Mouse (Mus musculus) hindbrain, embryonic 14.5 days (tissue): ENCODE results near the gene Agpat2. TPM values are rescaled to one million over a fixed set of nuclear protein-coding genes. Genes with fewer than 3 reads are reported as not detected.

Experiments used
- ATAC-seq: fragments of 200-750 bp; cut with Nextera tagmentation; 2 replicates; pipeline ENCODE4 v1.8.0; 2017; ENCODE audit warnings: moderate number of reproducible peaks, mild to moderate bottlenecking, moderate TSS enrichment, moderate library complexity; ENCODE audit not compliant: low FRiP score
- DNase-seq: peaks from one replicate; pipeline ENCODE4 v3.0.0-alpha.2; 2015; ENCODE audit warnings: low spot score
- H3K27ac ChIP-seq: fragments of 300-500 bp; sonication (generic); 2 replicates; pipeline ENCODE4 v1.5.1; 2014; ENCODE audit warnings: mild to moderate bottlenecking, moderate library complexity
- H3K27me3 ChIP-seq: fragments of 300-500 bp; sonication (generic); 2 replicates; pipeline ENCODE4 v1.6.1; 2014; ENCODE audit warnings: mild to moderate bottlenecking, low read length, mixed read lengths; ENCODE audit not compliant: control insufficient read depth, insufficient read depth
- H3K36me3 ChIP-seq: fragments of 300-500 bp; sonication (generic); replicated peaks from 2 replicates; pipeline ENCODE4 v1.6.1; 2014; ENCODE audit not compliant: control insufficient read depth, insufficient read depth
- H3K4me1 ChIP-seq: fragments of 300-500 bp; sonication (generic); replicated peaks from 2 replicates; pipeline ENCODE4 v1.6.1; 2014; ENCODE audit warnings: antibody characterized with exemption, low read length, mixed read lengths; ENCODE audit not compliant: control insufficient read depth, insufficient read depth
- H3K4me2 ChIP-seq: fragments of 300-500 bp; sonication (generic); replicated peaks from 2 replicates; pipeline ENCODE4 v1.6.1; 2014; ENCODE audit warnings: mild to moderate bottlenecking, moderate library complexity
- H3K4me3 ChIP-seq: fragments of 300-500 bp; sonication (generic); replicated peaks from 2 replicates; pipeline ENCODE4 v1.5.1; 2014; ENCODE audit warnings: mild to moderate bottlenecking, low read length
- H3K9ac ChIP-seq: fragments of 300-500 bp; sonication (generic); 2 replicates; pipeline ENCODE4 v1.6.1; 2014
- H3K9me3 ChIP-seq: fragments of 300-500 bp; sonication (generic); 2 replicates; pipeline ENCODE4 v1.6.1; 2016; ENCODE audit warnings: low read length; ENCODE audit not compliant: control insufficient read depth
- WGBS: fragments of 180-500 bp; shearing (Covaris S2); extraction: QIAGEN DNeasy Blood & Tissue Kit; methylation state at CpG from one replicate; pipeline ENCODE4 v1.1.7; 2014; 5-methylcytosine and 5-hydroxymethylcytosine counted together
- polyA plus RNA-seq: library from polyadenylated mRNA; unstranded; fragments of >200 nt; fragmentation: Nextera tagmentation; extraction: Ambion mirVana; gene quantifications from 2 replicates; pipeline ENCODE4 v1.2.1, GENCODE M21; 2014

Agpat2 gene
- polyA plus RNA-seq, 1 experiment from 2014 or later, result 6.6 TPM

DNA sequence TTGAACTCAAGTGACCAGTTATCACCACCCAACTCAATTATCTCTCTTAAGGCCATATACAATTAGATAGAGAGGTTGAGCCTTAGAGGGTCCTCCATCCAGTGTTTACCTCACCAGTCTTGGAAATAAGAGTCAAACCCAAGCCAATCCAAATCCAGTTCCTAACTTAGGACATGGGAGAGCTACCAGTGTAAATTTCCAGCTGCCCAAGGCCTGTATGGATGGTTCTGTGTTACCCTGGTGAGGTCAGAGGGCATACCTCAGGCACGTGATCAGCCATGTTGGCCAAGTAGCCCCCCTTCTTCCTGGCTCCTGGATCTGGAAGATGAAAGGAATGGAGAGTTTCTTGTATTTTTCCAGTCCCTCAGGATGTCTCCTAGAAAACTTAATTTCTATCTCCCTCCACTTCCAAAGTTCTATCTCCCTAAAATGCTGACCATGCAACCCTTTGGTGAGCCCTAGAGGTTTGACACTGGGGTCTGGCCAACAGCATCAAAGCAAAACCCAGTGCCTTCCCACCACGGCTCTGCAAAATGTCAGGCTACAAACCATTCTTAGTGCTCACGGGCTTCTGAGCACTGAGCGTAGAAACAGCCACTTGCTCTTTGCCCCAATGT lies 33.2 kb upstream of the Agpat2 start:
- no peak overlapping the region for H3K4me3 ChIP-seq
- DNase-seq, result no peak
- WGBS, result 81% methylated on average over 4 of the region's 4 CpGs

DNA sequence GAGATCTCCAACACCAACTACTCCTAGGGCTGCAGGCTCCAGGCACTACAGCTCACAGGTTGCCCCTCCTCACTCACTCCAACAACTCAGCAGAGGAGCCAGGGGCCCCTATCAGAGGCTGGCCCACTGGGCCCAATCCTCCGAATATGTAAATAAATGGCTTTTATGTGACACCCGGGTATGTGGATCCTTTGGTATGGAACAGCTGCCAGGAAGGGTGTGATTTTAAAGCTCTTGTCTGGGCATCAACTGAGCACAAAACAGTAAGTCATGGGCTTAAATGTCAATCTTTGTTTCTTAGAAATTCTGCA lies 32.1 kb upstream of the Agpat2 start:
- no peaks in the 10 kb centered on the region for H3K9me3 ChIP-seq
- 46% methylated on average over 2 of the region's 2 CpGs for WGBS
- peaks cover 35% of the 10 kb centered on the region for H3K4me1 ChIP-seq
- H3K4me2 ChIP-seq, result no peak overlapping the region
- no peaks in the 10 kb centered on the region for H3K27me3 ChIP-seq
- no peak overlapping the region for H3K9ac ChIP-seq
- no peak for DNase-seq
- ATAC-seq, result no peak
- H3K36me3 ChIP-seq, result peaks cover 55% of the 10 kb centered on the region
- H3K27ac ChIP-seq, result no peak overlapping the region
- H3K4me3 ChIP-seq, result no peak overlapping the region

More for the DNA sequence above, 33.2 kb upstream of the Agpat2 start:
- no peak for ATAC-seq
- no peak overlapping the region for H3K27ac ChIP-seq
- H3K9me3 ChIP-seq, result no peaks in the 10 kb centered on the region
- no peaks in the 10 kb centered on the region for H3K27me3 ChIP-seq
- H3K9ac ChIP-seq, result no peak overlapping the region
- H3K36me3 ChIP-seq, result peaks cover 52% of the 10 kb centered on the region
- H3K4me1 ChIP-seq, result peaks cover 27% of the 10 kb centered on the region
- no peak overlapping the region for H3K4me2 ChIP-seq

DNA sequence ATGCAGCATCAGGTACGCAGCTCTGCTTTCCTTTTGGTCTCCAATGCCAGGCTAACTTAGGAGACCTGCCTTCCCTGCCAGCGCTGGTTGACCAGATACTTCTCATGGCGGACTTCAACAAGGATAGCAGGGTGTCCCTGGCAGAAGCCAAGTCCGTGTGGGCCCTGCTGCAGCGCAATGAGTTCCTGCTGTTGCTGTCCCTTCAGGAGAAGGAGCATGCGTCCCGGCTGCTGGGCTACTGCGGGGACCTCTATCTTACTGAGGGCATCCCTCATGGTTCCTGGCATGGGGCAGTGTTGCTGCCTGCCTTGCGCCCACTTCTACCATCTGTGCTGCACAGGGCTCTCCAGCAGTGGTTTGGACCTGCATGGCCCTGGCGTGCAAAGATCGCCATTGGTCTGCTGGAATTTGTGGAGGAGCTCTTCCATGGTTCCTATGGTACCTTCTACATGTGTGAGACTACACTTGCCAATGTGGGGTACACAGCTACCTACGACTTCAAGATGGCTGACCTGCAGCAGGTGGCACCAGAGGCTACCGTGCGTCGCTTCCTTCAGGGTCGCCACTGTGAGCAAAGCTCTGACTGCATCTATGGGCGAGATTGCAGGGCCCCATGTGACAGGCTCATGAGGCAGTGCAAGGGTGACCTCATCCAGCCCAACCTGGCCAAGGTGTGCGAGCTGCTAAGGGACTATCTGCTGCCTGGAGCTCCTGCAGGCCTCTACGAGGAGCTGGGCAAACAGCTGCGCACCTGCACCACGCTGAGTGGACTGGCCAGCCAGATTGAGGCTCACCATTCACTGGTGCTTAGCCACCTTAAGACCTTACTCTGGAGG lies 31.5 kb upstream of the Agpat2 start:
- Histone ChIP-seq H3K9me3 (no peaks in the 10 kb centered on the region), H3K4me3 (no peak overlapping the region), H3K27ac (no peak overlapping the region), H3K36me3 (peaks cover 55% of the 10 kb centered on the region), H3K27me3 (no peaks in the 10 kb centered on the region), H3K4me1 (peaks cover 40% of the 10 kb centered on the region), H3K9ac (no peak overlapping the region), H3K4me2 (no peak overlapping the region)
- no peak for ATAC-seq
- WGBS, result 75% methylated on average over 21 of the region's 21 CpGs
- DNase-seq, result no peak

DNA sequence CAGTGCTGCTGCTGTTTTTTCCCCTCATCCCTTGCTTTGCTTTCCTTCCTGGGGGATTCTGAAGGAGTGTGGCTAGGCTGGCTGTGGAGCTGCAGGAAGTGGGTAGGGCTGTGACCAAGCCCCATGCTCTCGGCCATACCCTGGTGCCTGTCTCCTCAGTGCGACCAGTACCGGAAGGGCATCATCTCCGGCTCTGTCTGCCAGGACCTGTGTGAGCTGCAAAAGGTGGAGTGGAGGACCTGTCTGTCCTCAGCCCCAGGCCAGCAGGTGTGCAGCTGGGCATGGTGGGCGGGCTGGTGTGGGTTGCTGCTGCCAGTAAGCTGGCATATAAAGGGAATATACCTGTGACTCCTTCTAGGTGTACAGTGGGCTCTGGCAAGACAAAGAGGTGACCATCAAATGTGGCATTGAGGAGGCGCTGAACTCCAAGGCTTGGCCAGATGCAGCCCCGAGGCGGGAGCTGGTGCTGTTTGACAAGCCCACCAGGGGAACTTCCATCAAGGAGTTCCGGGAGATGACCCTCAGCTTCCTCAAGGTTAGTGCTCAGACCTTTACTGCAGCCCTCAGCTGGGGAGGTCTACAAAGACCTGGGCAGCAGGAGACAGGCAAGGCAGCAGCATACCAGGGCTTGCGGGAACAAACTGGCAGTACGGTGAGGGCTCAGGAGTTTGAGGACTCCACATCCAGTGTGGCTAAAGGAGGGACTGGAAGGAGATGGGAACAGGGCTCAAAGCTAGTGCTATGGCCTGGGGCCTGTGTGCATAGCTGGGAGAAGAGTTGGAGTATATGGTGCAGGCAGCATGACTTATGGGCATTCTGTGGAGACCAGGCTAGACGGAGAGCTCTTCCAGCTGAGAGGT lies 30.6 kb upstream of the Agpat2 start:
- no peak overlapping the region for H3K4me3 ChIP-seq
- H3K27ac ChIP-seq, result no peak overlapping the region
- 68% methylated on average over 12 of the region's 12 CpGs for WGBS
- no peak overlapping the region for H3K9ac ChIP-seq
- ATAC-seq (no peak), DNase-seq (no peak)
- peaks cover 55% of the 10 kb centered on the region for H3K36me3 ChIP-seq
- peaks cover 49% of the 10 kb centered on the region for H3K4me1 ChIP-seq
- no peaks in the 10 kb centered on the region for H3K9me3 ChIP-seq
- H3K4me2 ChIP-seq, result no peak overlapping the region
- H3K27me3 ChIP-seq, result no peaks in the 10 kb centered on the region

DNA sequence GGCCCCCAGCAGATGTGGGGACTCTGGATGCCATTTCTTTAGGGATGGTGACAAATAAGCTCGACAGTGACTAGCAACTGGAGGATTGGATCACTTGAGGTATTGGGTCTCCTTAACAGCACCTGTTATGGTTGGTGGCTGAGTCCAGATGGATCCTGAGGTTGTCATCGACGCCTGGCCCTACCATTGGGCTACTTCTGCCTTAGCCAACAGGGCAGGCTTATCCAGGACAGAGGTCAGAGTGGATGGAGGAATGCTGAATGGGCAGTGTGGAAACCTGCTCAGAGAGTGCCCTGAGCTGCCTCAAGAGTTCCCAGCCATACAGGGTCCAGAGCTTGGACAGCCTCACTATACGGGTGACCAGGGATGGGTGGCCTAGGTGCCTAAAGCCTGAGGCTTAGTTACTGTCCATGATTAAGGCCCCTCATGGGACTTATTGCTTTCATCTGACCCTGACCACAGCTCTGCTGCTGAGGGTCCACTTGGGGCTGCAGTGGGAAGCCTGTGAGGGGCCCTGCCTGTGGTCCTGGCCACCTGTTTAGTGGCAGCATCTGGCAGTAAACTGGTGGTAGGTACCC lies 29.8 kb upstream of the Agpat2 start:
- no peak overlapping the region for H3K4me2 ChIP-seq
- peaks cover 54% of the 10 kb centered on the region for H3K4me1 ChIP-seq
- no peak overlapping the region for H3K9ac ChIP-seq
- no peaks in the 10 kb centered on the region for H3K9me3 ChIP-seq
- 79% methylated on average over 4 of the region's 4 CpGs for WGBS
- H3K4me3 ChIP-seq, result no peak overlapping the region
- no peaks in the 10 kb centered on the region for H3K27me3 ChIP-seq
- H3K36me3 ChIP-seq, result peaks cover 55% of the 10 kb centered on the region
- DNase-seq, result no peak
- no peak for ATAC-seq
- H3K27ac ChIP-seq, result no peak overlapping the region

DNA sequence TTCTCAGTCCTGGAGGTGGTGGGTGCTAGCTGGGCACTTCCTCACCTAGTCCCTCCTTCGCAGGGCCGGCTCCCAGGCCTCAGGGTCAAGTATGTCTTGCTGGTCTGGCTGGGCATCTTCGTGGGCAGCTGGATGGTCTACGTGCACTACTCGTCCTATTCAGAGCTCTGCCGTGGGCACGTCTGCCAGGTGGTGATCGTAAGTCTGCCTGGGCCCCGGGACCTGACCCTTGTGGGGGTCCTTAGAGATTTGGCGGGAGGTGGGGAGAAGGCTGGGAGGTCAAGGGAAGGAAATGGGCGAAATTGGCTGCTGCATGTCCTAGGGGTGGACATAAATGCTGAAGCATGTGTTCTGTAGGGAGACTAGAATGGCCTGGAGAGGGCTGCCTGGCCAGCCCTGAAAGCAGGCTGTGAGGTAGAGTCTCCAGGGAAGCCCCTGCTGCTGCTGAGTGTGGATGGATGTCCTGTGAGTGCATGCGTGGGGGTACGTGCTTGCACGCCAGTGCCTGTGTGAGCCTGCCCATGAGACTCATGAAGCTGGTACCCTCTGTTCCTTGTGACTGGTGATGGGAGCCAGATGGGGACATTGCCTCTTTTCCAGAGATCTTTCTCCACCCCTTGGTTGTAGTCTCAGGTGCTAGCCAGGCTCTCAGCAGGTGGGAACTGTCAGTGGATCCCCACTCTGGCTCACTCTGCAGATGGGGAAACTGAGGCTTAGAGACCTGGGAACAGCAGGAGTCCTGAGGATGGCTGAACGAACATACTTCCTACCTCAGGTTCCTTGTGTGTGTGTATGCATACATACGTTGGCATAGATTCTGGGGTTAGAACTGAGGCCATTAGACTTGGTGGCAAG lies 28.6 kb upstream of the Agpat2 start:
- H3K4me3 ChIP-seq, result no peak overlapping the region
- ATAC-seq (no peak), DNase-seq (no peak)
- no peak overlapping the region for H3K27ac ChIP-seq
- H3K27me3 ChIP-seq, result no peaks in the 10 kb centered on the region
- H3K9me3 ChIP-seq, result no peaks in the 10 kb centered on the region
- H3K4me1 ChIP-seq, result peaks cover 43% of the 10 kb centered on the region
- WGBS, result 81% methylated on average over 16 of the region's 16 CpGs
- H3K4me2 ChIP-seq, result no peak overlapping the region
- peak overlapping the region; percentile 39; the same call in 1 of the 2 replicates for H3K9ac ChIP-seq
- peaks cover 44% of the 10 kb centered on the region for H3K36me3 ChIP-seq

DNA sequence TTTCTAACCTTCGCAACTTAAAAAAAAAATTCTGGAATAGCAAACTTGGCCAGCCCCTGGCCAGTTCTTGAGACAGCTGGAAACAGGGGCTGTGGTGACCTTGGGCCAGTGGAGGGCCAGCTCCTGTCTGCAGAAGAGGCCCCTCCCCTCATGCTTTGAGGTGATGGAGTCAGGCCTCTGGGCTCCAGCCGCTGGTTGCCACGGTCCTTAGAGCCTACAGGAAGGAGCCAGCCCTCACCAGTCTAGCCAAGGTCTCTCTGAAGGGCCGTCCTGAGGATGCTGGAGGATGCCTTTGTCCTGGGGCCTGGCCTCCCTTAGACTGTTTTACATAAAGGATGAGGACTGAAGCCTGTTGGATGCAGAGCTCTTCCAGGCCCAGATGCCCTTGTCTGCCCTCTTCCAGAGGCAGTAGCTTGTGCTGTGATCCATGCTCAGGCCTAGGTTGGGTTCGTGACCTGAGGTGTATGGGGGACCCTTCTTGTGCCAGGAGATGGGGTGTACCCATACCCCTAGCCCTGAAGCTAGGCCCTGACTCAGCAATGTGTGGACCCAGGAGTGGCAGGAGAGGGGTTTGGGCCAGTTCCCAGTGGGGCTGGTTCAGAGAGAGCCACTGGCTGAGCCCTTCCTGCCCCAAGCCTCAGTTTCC lies 24.7 kb upstream of the Agpat2 start:
- Histone ChIP-seq H3K27me3 (no peaks in the 10 kb centered on the region), H3K9me3 (no peaks in the 10 kb centered on the region), H3K4me3 (peak overlapping the region; percentile 64), H3K4me2 (peak overlapping the region; percentile 90), H3K4me1 (peaks cover 42% of the 10 kb centered on the region), H3K9ac (peak overlapping the region; percentile 98), H3K36me3 (peaks cover 6% of the 10 kb centered on the region; the same call in 1 of the 2 replicates), H3K27ac (peak overlapping the region; percentile 92)
- DNase-seq, result no peak
- ATAC-seq, result peak; percentile 41
- 23% methylated on average over 5 of the region's 5 CpGs for WGBS
